Comparison of ENCODE assay signal across 20 mouse cellular contexts in the genomic region with DNA sequence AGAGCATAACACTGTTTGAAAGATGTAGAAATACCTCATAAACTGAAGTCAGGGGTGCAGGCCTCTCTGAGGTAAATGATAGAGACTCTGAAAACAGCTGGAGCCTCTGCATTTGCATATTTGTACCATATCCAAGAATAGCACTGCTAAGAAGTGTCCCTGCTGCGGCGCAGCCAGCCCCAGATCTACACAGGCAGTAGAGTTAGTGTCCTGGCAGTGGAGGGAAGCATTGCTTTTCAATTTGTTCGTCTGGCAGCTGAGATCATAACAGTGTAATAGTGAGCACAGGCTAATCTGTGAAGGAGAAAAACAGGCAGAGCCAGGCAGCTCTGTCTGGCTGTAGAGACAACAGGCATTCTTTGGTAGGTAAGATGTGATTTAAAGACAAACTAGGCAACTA.
DNase-seq lines count a peak whose midpoint lies in the region; ATAC-seq lines count a peak whose summit lies in the region.
"Had no signal": no experiment of that assay in that cellular context is flagged by ENCODE, and none has a peak within 500 bp of the region (broad histone marks: within the 10 kb centered on the region; RNA-seq: fewer than 3 reads in every experiment).

No protein-coding gene starts in this region.

- 63% methylated on average over 3 of the region's 3 CpGs for WGBS in hindbrain, embryonic 13.5 days
- WGBS in hindbrain, embryonic 11.5 days, result 87% methylated on average over 3 of the region's 3 CpGs
- 52% methylated on average over 3 of the region's 3 CpGs for whole genome bisulfite sequencing in lung, embryonic 15.5 days
- 69% methylated on average over 3 of the region's 3 CpGs for WGBS in neural tube, embryonic 13.5 days
- 42% methylated on average over 3 of the region's 3 CpGs for WGBS in neural tube, embryonic 15.5 days

- H3K9ac ChIP-seq in hindbrain, embryonic 13.5 days, result no peak overlapping the region
- no peak overlapping the region for H3K9ac ChIP-seq in hindbrain, embryonic 11.5 days (ENCODE audit: low read depth, low read length)
- H3K9ac ChIP-seq in lung, embryonic 15.5 days, result no peak overlapping the region
- no peak overlapping the region for H3K9ac ChIP-seq in neural tube, embryonic 13.5 days
- no peak overlapping the region for H3K9ac ChIP-seq in neural tube, embryonic 15.5 days (replicated peaks)
- H3K9ac ChIP-seq: forebrain, embryonic 15.5 days; intestine, embryonic 15.5 days; midbrain, embryonic 12.5 days had no signal

- no peak for DNase-seq in hindbrain, embryonic 11.5 days (ENCODE audit: low spot score)
- DNase-seq in lung, postnatal 14 days, result no peak
- no peak for DNase-seq in neural tube, embryonic 10.5 days (ENCODE audit: extremely low spot score, low spot score)
- DNase-seq: adrenal gland, postnatal 36 days; cerebellum, adult 2 months; gastrocnemius, postnatal 36 days; kidney, adult 9 months; layer of hippocampus, postnatal 36 days; spleen, adult 18-20 months; thymus, postnatal 25 days had no signal

- no peak overlapping the region for H3K4me3 ChIP-seq in hindbrain, embryonic 13.5 days
- no peak overlapping the region for H3K4me3 ChIP-seq in hindbrain, embryonic 11.5 days (ENCODE audit: low read depth, low read length)
- no peak overlapping the region for H3K4me3 ChIP-seq in lung, embryonic 15.5 days
- no peak overlapping the region for H3K4me3 ChIP-seq in neural tube, embryonic 13.5 days
- no peak overlapping the region for H3K4me3 ChIP-seq in neural tube, embryonic 15.5 days (replicated peaks)
- H3K4me3 ChIP-seq: erythroblast, embryonic 14.5 days; forebrain, embryonic 15.5 days; hindbrain, embryonic 10.5 days; intestine, embryonic 15.5 days; midbrain, embryonic 12.5 days had no signal

- no peak overlapping the region for H3K4me2 ChIP-seq in hindbrain, embryonic 13.5 days
- H3K4me2 ChIP-seq in hindbrain, embryonic 11.5 days (replicated peaks; ENCODE audit: low read depth, low read length), result no peak overlapping the region
- no peak overlapping the region for H3K4me2 ChIP-seq in lung, embryonic 15.5 days
- no peak overlapping the region for H3K4me2 ChIP-seq in neural tube, embryonic 13.5 days
- H3K4me2 ChIP-seq in neural tube, embryonic 15.5 days, result no peak overlapping the region
- H3K4me2 ChIP-seq: forebrain, embryonic 15.5 days; intestine, embryonic 15.5 days; liver, embryonic 11.5 days; midbrain, embryonic 12.5 days had no signal

- H3K36me3 ChIP-seq in hindbrain, embryonic 13.5 days, result no peaks in the 10 kb centered on the region
- no peaks in the 10 kb centered on the region for H3K36me3 ChIP-seq in hindbrain, embryonic 11.5 days (ENCODE audit: control insufficient read depth, insufficient read depth, low read length)
- H3K36me3 ChIP-seq in lung, embryonic 15.5 days, result no peaks in the 10 kb centered on the region
- H3K36me3 ChIP-seq in neural tube, embryonic 13.5 days, result no peaks in the 10 kb centered on the region
- H3K36me3 ChIP-seq in neural tube, embryonic 15.5 days, result no peaks in the 10 kb centered on the region
- H3K36me3 ChIP-seq: forebrain, embryonic 15.5 days; hindbrain, embryonic 10.5 days; intestine, embryonic 15.5 days; midbrain, embryonic 12.5 days had no signal

- no peaks in the 10 kb centered on the region for H3K27me3 ChIP-seq in hindbrain, embryonic 13.5 days
- no peaks in the 10 kb centered on the region for H3K27me3 ChIP-seq in hindbrain, embryonic 11.5 days (ENCODE audit: control insufficient read depth, insufficient read depth, low read length)
- H3K27me3 ChIP-seq in lung, embryonic 15.5 days, result no peaks in the 10 kb centered on the region
- H3K27me3 ChIP-seq in neural tube, embryonic 13.5 days, result no peaks in the 10 kb centered on the region
- no peaks in the 10 kb centered on the region for H3K27me3 ChIP-seq in neural tube, embryonic 15.5 days (replicated peaks)
- H3K27me3 ChIP-seq: forebrain, embryonic 15.5 days; intestine, embryonic 15.5 days; midbrain, embryonic 12.5 days had no signal

- no peaks in the 10 kb centered on the region for H3K9me3 ChIP-seq in hindbrain, embryonic 13.5 days
- H3K9me3 ChIP-seq in hindbrain, embryonic 11.5 days (ENCODE audit: control insufficient read depth, low read length), result no peaks in the 10 kb centered on the region
- H3K9me3 ChIP-seq in lung, embryonic 15.5 days, result no peaks in the 10 kb centered on the region
- H3K9me3 ChIP-seq in neural tube, embryonic 13.5 days, result no peaks in the 10 kb centered on the region
- no peaks in the 10 kb centered on the region for H3K9me3 ChIP-seq in neural tube, embryonic 15.5 days (replicated peaks)
- H3K9me3 ChIP-seq: forebrain, embryonic 15.5 days; hindbrain, embryonic 10.5 days; intestine, embryonic 15.5 days; midbrain, embryonic 12.5 days had no signal

- no peaks in the 10 kb centered on the region for H3K4me1 ChIP-seq in hindbrain, embryonic 13.5 days (replicated peaks)
- no peaks in the 10 kb centered on the region for H3K4me1 ChIP-seq in hindbrain, embryonic 11.5 days (replicated peaks; ENCODE audit: control insufficient read depth, insufficient read depth, low read length)
- H3K4me1 ChIP-seq in lung, embryonic 15.5 days, result no peaks in the 10 kb centered on the region
- H3K4me1 ChIP-seq in neural tube, embryonic 13.5 days (replicated peaks), result no peaks in the 10 kb centered on the region
- H3K4me1 ChIP-seq in neural tube, embryonic 15.5 days, result 0 out of 2 replicates have a peak, but pooled peaks cover 8% of the 10 kb centered on the region
- H3K4me1 ChIP-seq: forebrain, embryonic 15.5 days; hindbrain, embryonic 10.5 days; intestine, embryonic 15.5 days; midbrain, embryonic 12.5 days had no signal

- H3K27ac ChIP-seq in hindbrain, embryonic 13.5 days, result peak overlapping the region; percentile 35; the same call in 1 of the 2 replicates
- H3K27ac ChIP-seq in hindbrain, embryonic 11.5 days (ENCODE audit: low read depth, low read length), result no peak overlapping the region
- no peak overlapping the region for H3K27ac ChIP-seq in lung, embryonic 15.5 days
- H3K27ac ChIP-seq in neural tube, embryonic 13.5 days (replicated peaks), result no peak overlapping the region
- H3K27ac ChIP-seq in neural tube, embryonic 15.5 days (replicated peaks), result no peak overlapping the region
- H3K27ac ChIP-seq: forebrain, embryonic 15.5 days; hindbrain, embryonic 10.5 days; intestine, embryonic 15.5 days; midbrain, embryonic 12.5 days had no signal

- ATAC-seq in hindbrain, embryonic 13.5 days (ENCODE audit: low FRiP score), result no peak
- no peak for ATAC-seq in hindbrain, embryonic 11.5 days (ENCODE audit: low FRiP score)
- ATAC-seq in lung, embryonic 15.5 days (ENCODE audit: borderline replicate concordance, extremely low read depth, low FRiP score, low TSS enrichment), result peak; percentile 69; the same call in 1 of the 2 replicates
- ATAC-seq in neural tube, embryonic 13.5 days (ENCODE audit: low read depth), result peak; percentile 63
- ATAC-seq in neural tube, embryonic 15.5 days (ENCODE audit: low FRiP score), result 0 out of 2 replicates have a peak, but pooled peaks have one; percentile 47
- ATAC-seq: forebrain, embryonic 15.5 days; intestine, embryonic 15.5 days had no signal

Comparison
In these comparisons a context has a peak if more than half of its experiments do, and no peak if none do; other contexts are left out.
1. ATAC-seq: peak in lung, embryonic 15.5 days (single experiment), neural tube, embryonic 13.5 days (single experiment) and neural tube, embryonic 15.5 days (single experiment); none in hindbrain, embryonic 13.5 days (single experiment) and hindbrain, embryonic 11.5 days (single experiment).